Mouse (Mus musculus) neutrophil, adult 5-6 weeks (primary cell): Measurements from ENCODE around the gene Ubac1. TPM values are rescaled to one million over a fixed set of nuclear protein-coding genes. Genes with fewer than 3 reads are reported as not detected.
A peak's percentile ranks its signal among the peaks of the same experiment; 100 is the strongest.

Experiments used
- ATAC-seq: fragments of 151-379, 151-347 bp; 2 replicates; pipeline ENCODE4 v1.8.0; 2017; ENCODE audit warnings: mild to moderate bottlenecking, moderate TSS enrichment; ENCODE audit not compliant: insufficient number of reproducible peaks, poor library complexity, low FRiP score, severe bottlenecking; ENCODE audit errors: extremely low read depth
- total RNA-seq: library from RNA; stranded (forward); fragments of 200-1000 nt; gene quantifications from 2 replicates; pipeline ENCODE4 v1.2.3, GENCODE M21; 2017

The Ubac1 gene
- total RNA-seq, 1 experiment from 2014 or later, result 32.2 TPM

DNA sequence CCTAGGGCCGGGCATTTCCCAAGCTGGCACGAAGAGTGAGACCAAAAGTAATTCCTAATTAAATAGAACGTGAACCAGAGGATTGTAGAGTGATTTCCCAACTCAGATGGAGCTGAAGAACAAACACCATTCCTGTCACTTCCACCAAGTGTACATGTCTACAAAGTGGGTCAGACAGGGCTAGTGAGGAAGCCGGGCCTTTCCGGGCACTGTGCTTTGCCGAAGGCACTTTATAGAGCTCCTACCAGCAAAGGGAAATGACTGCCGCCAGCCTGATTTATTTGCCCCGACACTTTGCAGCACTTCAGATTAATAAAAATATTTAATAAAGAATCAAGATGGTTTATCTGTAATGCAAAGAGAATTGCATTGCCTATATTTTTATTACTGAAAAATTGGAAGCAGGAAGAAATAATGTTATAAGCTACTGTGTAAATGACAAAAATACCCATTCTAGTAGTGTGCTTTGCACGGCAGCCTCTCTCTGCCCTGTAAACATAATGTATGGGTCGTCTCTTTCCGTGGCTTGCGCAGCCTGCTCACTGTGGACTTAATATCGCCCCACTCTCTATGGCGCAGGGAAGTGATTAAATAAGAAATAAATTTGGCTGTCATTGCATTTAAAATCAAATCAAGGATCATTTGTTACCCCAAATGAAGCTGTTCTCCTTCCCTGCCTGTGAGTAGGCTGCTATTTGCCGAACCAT lies 12.9 kb upstream of the Ubac1 start:
- no peak for ATAC-seq

DNA sequence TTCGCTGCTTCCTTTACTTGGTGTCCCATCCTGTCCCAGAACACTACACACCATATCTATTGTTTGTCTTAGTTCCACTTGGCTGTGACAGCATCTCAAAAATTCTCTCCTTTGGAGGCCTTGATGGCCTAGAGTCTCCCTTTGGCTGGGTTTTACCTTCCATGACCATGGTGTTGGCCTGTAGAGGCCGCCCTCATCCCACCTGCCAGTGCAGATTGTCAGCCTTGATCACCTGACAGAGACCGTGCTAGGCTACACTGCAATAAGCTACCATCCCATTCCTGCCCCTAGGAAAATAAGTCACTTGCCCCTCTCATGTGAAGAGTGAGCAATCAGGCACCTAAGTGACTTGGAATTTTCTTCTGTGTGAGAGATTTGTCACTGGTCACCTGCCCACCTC lies 8.7 kb upstream of the Ubac1 start:
- no peak for ATAC-seq

DNA sequence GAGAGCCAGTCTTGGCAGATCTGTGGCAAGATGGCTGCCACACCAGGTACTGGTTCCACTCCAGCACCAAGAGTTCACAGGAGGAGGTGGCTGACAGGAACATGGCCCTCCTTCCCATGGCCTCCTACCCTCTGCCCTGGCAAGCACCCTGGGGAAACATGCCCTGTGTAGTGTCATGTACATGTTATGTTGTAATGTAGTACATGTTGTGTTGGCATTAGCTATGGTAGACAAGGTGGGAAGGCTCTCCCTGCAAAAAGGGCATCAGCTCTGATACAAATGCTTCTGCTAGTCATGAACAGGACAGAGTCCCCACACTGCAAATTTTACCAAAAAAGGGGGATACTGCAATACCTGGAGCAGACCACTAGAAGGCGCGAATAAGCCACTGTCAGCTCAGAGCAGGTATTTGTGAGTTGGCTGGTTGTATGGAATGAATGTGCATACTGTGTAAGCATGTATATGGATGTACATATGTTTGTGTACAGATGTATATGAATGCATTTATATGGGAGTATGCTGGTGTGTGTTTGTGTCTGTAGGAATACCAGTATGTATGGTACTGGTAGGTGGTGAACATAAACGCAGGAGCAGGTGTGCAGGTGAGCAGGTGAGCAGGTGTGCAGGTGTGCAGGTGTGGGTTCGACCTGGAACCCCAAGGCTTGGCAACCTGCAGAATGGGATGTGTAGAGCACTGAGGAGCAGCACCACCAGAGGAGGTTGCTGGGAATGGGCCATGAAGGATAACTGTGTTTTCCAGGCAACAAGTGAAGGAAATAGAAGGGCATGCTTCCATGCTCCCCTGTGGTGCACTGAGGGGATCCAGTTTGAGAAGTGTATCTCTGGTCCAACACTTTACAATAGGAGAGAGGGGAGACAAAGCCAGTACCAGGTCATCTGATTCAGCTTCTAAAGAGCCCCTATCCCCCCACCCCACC lies 2.9 kb upstream of the Ubac1 start:
- no peak; the same call in 1 of the 2 replicates for ATAC-seq

DNA sequence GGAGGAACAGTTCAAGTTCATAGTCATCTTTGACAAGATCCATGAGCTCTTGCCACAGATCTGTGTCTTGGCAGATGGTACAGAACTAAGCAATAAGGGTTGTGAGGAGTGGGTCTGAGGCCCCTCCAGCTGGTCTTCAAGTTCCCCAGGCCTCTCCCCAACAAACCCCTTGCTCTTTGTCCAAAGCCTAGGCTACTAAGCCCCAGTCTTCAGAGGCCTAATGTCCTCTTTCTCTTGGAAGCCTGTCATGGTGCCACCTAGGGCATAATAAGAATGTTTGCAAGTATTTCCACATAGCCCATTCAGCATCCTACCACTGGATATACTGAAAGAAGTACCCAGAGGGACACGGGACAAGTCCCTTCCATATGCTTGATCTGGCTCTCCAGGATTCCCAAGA lies 1.1 kb upstream of the Ubac1 start:
- no peak for ATAC-seq

DNA sequence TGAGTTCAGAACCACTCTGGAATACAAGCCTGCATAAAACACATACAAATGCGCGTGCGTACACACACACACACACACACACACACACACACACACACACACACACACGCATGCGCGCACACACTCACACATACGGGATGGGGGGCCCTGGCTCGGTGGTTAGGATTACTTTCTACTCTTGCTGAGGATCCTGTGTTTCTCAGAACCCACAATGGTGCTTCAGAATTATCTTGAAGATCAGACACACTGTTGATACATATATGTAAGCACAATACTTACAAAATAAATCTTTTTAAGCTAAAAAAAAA lies 665 bp upstream of the Ubac1 start:
- no peak for ATAC-seq

DNA sequence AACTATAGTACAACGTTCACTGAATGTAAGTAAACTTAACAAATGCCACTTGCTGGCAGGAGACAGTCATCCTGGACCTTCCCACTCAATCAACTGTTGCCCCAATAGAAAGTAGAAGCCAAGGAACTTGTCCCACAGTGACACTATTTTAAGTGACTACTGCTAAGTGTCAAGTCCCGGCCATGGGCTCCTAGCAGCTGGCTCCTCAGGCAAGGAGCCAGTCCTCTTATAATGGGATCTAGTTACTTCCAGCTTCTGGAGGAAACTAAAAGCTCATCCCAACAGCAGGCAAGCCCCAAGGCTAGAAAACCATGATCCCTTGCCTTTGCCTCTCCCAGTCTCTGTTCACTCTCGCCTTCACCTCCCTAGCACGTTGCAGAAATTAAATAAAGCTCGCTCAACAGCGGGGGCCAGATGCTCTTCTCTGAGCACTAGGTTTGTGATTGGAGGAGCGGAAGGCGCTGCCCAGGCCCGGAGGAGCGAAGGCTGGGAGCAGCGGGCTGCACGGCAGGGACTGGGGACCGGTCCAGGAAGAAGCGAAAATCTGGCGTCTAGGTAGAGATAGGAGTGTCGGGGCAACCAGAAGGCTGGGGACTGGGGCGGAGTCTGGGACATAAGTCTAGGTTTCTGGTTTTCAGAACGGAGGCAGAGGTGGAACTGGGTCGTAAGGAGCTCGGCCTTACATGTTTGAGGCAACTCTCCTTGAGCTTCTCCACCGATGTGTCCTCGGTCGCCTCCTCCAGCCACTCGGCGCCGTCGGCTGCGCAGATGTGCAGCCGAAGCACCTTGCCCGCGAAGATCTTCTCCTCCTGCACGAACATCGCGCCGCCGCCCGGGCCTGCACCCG lies 610 bp downstream of the Ubac1 start:
- no peak for ATAC-seq

DNA sequence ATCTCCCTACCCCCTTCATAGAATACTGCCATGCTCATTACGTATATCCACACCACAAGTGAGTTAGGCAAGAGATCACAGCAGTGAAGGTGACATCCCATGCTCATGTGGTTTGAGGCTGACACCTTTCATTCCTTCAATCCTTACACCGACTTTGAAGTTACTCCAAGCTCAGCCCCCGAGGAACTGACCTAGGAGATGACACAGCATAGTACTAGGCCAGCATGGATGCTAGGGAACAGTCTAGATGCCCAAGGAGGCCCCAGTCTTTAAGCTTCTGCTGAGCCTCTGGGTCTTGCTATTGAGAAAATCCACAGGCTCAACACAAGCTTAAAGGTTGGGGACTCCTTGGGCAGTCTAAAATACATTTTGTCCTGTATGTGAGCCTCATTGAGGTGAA lies 1.6 kb downstream of the Ubac1 start:
- no peak for ATAC-seq

DNA sequence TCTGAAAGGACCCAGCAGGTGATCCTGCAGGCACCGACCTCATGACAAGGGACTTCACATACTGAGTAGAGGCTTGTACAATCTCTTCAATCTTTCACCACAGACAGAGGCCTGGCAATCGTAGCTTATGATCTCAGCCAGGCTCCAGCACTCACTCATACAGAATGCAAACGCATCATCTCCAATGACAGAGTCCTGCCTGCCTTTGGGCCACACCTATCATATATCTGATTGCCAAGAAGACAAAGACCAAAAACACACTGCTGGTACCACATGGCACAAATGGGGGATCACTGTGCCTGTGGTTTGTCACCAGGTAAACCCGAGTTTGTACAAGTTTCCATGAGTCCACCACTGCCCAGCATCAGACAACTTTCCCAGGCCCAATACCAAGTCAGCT lies 4.2 kb downstream of the Ubac1 start:
- ATAC-seq, result no peak

DNA sequence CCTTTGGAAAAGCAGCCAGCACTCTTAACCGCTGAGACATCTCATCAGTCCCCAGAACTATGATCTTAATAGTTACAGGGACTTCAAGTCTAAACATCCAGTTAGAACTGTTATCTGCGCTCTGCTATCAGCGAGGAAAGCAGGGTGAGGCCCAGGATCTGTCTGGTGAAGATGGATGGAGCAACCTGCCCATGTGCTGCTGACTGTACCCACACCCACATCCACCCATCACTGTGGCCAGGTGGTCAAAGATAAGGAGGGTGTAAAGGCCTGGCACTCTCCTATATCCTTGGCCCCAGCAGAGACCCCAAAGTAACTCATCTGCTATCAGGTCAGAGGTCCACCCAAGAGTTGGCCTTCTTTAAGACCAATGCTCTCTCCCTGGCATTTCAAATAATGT lies 7.9 kb downstream of the Ubac1 start:
- no peak for ATAC-seq

DNA sequence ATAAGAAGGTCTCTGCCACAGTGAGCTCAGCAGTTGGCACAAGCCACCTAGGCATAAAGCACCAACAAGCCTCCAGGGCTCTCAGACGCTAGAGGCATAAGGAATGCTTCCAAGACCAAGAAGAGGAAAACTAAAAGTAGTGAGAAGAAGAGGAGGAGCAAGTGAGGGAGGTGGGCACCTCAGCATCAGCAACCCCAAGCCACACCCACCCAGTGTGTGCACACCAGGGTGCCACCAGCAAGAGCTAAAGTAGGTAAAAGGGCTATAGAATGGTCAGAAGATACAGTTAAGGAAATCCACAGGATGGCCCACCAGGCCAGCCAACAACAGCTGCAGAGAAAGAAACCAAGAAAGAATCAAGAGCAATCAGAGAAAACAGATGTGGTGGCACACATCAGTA lies 10.1 kb downstream of the Ubac1 start:
- ATAC-seq, result no peak

DNA sequence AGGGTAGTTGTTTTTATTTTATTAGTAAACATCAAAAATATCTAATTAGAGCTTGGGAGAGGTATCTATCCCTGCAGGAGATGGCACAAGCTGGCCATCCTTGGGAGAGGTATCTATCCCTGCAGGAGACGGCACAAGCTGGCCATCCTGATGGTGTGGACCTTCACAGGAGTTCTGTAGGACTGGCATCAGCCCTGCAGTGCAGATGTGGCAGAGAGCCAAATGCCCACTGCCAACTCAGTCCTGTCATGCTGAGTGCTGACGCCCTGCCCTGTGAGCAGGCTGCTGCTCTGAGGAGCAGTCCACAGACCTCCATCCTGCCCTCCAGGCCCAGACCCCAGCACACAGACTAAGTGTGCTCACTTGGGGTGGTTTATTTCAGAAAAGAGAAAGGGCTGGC lies 19.5 kb downstream of the Ubac1 start:
- no peak for ATAC-seq

DNA sequence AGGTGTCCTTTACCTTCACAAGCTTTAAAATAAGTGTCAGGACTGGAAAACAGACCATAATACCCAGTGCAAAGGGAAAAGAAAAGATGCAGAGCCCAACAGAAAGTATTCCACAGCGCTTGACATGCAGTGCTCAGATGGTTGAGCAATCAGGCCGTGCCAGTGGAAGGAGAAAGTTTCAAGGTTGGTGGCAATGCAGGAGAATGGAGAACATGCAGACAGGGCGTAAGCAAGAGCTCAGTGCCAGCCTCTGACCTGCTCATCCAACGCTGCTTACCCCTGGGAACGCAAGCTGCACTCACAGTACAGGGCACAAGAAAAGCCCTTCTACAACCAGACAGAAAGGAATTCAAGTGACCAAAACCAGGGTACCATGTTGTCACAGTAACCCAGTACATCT lies 20.4 kb downstream of the Ubac1 start:
- ATAC-seq, result no peak

DNA sequence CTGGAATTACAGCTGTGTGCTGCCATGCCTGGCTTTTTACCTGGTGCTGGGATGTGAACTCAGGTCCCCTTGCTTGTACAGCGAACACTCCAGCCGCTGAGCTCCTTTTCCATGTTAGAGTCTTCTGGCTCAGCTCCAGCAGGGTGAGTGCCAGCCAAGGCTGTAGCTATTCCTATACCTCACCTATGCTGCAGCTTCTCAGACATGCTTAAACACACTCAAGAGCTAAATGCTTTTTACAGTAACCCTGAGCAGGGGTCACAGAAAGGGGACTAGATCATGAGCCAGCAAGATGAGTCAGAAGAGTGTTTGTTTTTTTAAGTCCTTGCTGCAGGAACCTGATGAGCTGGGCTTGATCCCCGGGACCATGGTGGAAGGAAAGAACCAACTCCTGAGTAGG lies 23.8 kb downstream of the Ubac1 start:
- ATAC-seq, result no peak

DNA sequence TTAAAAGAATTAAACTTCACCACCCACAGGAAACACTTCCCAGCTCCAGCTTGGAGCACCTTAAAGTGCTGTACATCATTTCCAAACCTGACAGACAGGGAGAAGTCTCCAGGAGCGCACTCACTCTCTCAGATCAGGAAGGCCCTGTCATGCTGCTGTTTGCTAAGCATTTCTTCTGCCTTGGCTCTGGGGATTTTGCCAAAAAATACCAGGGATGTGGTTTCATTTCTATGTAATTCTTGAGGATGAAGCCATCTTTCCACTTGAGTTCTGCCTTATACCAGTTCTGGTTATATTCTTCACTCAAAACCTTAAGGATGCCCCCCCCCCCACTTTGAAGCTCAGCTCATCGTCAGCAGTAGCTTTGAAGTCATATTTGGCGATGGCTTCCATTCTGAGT lies 26.8 kb downstream of the Ubac1 start:
- no peak for ATAC-seq

DNA sequence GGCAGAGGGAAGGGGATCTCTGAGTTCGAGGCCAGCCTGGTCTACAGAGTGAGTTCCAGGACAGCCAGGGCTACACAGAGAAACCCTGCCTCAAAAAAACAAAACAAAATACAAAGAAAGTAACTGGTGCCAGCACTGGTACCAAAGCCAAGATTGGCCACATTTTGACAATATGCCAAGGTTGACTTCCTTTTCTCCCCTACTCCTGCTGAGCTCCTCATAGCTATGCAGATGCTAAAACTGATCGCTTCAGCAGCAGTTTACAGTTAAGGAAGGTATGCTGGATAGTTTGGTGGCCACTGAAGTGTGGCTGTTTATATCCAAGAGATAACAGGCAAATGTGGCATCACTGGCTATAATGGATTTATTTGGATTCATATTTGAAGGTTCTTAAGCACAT lies 29.3 kb downstream of the Ubac1 start:
- no peak for ATAC-seq

DNA sequence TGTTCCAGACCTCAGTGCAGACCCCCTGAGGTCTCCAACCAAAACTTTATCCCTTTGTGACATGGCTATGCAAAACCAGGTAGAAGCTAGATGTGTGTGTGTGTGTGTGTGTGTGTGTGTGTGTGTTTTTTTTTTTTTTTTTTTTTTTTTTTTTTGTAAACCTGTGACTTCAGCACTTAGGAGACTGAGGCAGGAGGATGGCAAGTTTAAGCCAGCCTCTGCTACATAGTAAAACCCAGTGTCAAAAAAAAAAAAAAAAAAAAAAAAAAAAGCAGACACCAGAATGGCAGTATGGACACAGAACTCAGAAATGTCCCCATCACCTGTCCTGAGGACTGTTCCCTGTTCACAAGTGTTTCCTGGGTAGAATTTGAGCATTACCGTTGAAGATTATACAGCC lies 31.9 kb downstream of the Ubac1 start:
- no peak for ATAC-seq

DNA sequence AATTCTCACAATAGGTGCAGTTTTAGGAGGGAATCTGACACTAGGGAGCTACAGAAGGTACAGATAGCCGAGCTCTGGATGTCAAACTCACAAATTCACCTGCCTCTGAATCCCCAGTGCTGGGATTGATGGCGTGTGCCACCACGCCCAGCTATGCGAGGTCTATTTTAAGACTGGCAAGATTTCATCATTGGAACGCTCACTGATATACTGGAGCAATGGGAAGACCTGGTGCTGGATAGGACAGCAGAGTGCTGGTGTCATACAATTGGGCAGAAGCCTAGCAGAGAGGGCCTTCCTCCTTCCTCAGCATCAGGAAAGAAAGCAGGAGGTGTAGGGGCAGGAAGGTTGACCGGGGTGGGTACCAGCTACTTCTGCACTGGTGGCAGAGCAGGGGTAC lies 33.7 kb downstream of the Ubac1 start:
- no peak for ATAC-seq

DNA sequence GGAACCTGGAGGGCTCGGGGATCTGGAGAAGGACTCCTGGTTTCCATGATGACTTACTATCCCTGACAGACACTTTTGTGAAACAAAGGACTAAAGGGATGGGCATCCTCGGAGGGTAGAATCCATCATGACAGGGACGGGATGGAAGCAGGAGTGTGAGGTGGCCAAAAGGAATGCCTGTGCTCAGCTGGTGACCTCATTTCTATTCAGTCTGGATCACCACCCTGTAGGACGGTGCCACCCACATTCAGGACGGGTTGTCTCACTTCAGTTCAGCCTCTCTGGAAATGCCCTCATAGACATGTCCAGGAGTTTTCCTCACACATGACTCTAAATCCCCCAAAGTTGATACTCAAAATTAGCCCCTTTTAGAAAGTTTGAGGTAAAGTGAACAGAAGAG lies 34.9 kb downstream of the Ubac1 start:
- no peak for ATAC-seq

DNA sequence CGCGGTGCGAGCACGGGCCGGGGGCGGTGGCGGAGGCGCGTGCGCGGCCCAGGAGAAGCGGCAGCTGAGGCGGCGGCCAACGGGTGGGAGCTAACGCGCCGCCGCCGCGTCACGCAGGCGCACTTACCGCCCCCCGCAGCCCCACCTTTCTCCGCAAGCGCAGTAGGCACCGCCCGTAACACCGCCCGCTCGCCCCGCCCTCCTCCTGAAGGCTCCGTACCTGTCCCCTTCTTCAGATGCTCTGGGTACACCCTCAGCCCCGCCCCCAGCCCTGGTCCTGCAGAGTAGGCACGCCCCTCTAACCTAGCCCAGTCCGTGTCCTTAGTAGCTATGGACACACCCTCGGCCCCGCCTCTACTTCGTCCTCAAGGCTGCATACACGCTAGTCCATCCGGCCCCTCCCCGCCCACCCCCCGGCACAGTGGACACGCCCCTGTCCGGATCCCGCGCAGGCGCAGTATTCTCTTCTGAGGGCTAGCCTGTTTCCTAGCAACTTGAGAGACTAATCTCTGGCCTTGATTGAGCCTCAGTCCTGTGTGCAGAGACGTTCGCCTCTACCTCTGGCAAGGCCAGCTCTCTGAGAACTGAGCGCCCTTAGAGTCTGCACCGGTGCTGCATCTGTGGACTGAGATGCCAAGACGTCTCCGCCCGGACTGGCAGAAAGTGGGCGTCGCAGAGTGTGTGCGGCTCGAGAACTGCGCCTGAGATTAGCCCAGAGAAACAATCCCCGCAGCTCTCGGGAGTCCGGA lies 38.2 kb downstream of the Ubac1 start, which contains the start of gene Camsap1:
TSS of gene Camsap1 (minus strand) at position 124 of the 749 bp plus-strand sequence.
- ATAC-seq, result peak; percentile 98
